Mouse (Mus musculus): ENCODE data around the gene Igbp1.

GRCm38 (mm10) chrX:100470126-100470525 lies 24.0 kb upstream of the Igbp1 start:
- TF ChIP-seq CTCF (IDR thresholded peaks at IDR 0.05; ENCODE audit: low read depth): no peak
- TF ChIP-seq EP300 (IDR thresholded peaks at IDR 0.05; ENCODE audit: low read depth): no peak
